Mouse (Mus musculus): ENCODE measurements around the gene Ngfr. TPM values are rescaled to one million over a fixed set of nuclear protein-coding genes. Genes with fewer than 3 reads are reported as not detected.
A peak's percentile ranks its signal among the peaks of the same experiment; 100 is the strongest.

The Ngfr gene
- polyA plus RNA-seq, 1 experiment from 2014 or later: 2.7 TPM

DNA sequence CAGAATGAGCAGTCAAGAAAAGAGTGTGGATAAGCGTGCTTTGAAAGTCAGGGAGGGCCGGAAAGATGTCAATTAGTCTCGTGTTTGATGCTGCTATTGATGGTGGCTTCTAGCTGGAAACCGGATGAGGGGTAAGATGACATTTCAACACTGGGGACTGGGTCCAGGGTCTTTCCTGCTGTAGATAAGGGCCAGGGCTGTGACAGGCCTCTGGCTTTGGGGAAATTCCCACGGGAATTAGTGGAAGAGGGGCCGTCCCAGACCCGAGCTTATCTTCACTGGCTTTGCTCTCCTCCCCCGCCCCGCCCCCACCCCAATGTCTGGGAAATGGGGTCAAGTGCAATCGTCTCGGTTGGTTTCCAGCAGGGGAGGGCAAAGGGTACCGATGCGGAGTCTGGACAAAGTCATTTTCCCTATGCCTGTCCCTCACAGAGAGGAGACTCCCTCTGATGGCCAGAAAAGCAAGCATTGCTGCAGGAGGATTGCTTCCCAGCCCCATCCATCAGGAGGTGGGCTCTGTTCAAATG, 7.2 kb upstream of the Ngfr start:
- no peak for ATAC-seq (ENCODE audit: insufficient read depth)
- H3K4me2 ChIP-seq: no peak overlapping the region
- H3K4me3 ChIP-seq (replicated peaks): no peak overlapping the region
- 11% methylated on average over 13 of the region's 13 CpGs for WGBS (ENCODE audit: insufficient replicate concordance)
- H3K9me3 ChIP-seq (replicated peaks): no peaks in the 10 kb centered on the region
- H3K36me3 ChIP-seq (replicated peaks): no peaks in the 10 kb centered on the region
- peaks cover 97% of the 10 kb centered on the region for H3K27me3 ChIP-seq
- no peak overlapping the region for H3K27ac ChIP-seq (replicated peaks)
- no peak overlapping the region for H3K9ac ChIP-seq
- H3K4me1 ChIP-seq (replicated peaks): peaks cover 16% of the 10 kb centered on the region

DNA sequence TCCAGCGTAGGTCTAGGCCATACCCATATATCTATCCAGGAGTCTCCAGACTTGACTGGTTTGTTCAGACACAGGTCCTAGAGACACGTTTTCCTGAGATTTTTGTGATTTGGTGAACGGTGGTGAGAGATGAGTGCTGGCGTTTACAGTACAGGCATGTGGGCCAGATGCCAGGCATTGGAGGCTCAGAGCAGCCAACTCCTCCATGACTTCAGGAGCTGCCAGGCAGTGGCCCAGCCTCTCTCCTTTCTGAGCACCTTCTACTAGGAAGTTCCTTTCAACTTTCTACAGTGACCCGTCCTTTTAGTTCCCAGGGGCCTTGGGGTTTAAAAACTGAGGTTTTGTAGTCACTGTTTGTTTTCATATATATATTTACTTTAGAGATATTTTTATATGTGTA, 6.0 kb upstream of the Ngfr start:
- Histone ChIP-seq H3K27ac (replicated peaks) (no peak overlapping the region), H3K4me2 (no peak overlapping the region), H3K27me3 (peaks cover 97% of the 10 kb centered on the region), H3K9ac (no peak overlapping the region), H3K4me3 (replicated peaks) (no peak overlapping the region), H3K9me3 (replicated peaks) (no peaks in the 10 kb centered on the region), H3K36me3 (replicated peaks) (no peaks in the 10 kb centered on the region), H3K4me1 (replicated peaks) (peaks cover 16% of the 10 kb centered on the region)
- ATAC-seq (ENCODE audit: insufficient read depth): no peak
- WGBS (ENCODE audit: insufficient replicate concordance): 60% methylated on average over 5 of the region's 5 CpGs

DNA sequence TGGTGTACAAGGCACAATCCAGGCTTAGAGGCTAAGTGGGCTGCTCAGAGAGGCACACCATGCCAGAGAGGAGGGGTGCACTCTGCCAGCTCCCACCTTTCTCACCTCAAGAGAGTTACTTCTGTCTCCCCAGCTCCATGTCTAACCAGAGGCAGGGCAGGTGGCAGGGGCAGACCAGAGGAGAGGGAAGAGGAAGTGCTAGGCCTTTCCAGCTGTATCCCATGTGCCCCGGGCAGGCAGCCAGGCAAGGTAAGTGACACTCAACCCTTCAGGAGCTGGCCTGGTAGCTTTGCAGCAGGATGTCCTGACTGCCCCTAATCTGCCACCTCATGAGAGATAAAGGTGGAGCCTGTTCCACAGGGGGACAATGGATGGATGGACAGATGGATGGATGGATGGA, 5.2 kb upstream of the Ngfr start:
- H3K4me3 ChIP-seq (replicated peaks): no peak overlapping the region
- no peaks in the 10 kb centered on the region for H3K36me3 ChIP-seq (replicated peaks)
- H3K9me3 ChIP-seq (replicated peaks): no peaks in the 10 kb centered on the region
- H3K27me3 ChIP-seq: peaks cover 97% of the 10 kb centered on the region
- WGBS (ENCODE audit: insufficient replicate concordance): 31% methylated on average over 1 of the region's 1 CpGs
- no peak overlapping the region for H3K4me2 ChIP-seq
- H3K9ac ChIP-seq: no peak overlapping the region
- ATAC-seq (ENCODE audit: insufficient read depth): no peak
- H3K4me1 ChIP-seq (replicated peaks): peaks cover 16% of the 10 kb centered on the region
- H3K27ac ChIP-seq (replicated peaks): no peak overlapping the region

DNA sequence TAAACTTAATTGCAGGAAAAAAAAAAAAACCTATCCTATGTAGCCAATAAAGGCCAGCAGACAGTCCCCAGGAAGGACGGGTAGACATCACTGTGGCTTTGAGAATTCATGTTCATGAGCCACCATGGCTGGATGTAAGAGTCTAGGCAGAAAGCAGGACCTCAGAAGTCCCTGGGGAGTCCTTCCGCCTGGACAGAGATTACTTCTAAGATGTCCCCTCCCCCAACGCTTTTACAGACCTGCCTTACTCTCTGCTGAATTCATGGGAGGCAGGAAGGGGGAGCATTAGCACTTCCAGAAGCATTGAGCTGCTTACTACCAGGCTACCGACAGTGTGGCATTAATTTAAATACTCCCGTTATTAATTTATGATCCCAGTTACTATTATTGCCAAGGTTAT, 1.7 kb upstream of the Ngfr start:
- Histone ChIP-seq H3K4me3 (replicated peaks) (no peak overlapping the region), H3K27ac (replicated peaks) (no peak overlapping the region), H3K4me2 (no peak overlapping the region), H3K36me3 (replicated peaks) (no peaks in the 10 kb centered on the region), H3K4me1 (replicated peaks) (peaks cover 14% of the 10 kb centered on the region; the same call in 1 of the 2 replicates), H3K27me3 (peaks cover 97% of the 10 kb centered on the region), H3K9ac (no peak overlapping the region), H3K9me3 (replicated peaks) (no peaks in the 10 kb centered on the region)
- 31% methylated on average over 5 of the region's 5 CpGs for WGBS (ENCODE audit: insufficient replicate concordance)
- ATAC-seq (ENCODE audit: insufficient read depth): no peak

DNA sequence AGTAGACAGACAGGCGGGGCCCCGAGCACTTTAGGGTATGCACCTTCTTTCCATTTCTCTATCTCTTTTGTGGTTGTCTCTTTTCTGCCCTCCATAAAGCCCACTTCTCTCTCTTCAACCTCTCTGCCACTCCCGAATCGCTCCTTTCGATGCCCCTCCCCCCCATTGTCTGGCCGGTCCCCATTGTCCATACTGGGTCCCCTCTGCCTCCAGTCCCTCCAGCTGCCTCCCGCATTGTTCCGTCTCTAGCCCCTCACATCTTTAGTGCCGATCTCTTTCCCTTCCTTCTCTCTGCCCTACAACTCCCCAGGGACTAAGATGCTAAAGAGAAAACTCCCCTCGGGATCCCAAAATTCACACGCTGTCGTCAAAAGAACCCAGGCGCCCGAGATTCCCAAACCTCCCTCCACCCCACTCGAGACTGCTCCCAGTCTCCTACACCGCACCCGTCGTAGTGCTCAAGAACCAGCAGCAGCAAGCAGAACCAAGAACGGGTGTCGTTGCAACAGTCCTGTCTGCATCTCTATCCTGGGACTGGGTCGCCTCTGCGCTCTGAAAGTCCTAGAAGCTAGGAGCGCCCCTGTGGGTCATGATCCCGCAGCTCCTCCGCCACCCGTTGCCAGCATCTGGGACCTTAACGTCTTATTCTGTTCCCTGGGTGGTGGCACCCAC, 648 bp downstream of the Ngfr start:
- H3K4me2 ChIP-seq: peak overlapping the region; percentile 39
- H3K27me3 ChIP-seq: peaks cover 98% of the 10 kb centered on the region
- no peak for ATAC-seq (ENCODE audit: insufficient read depth)
- H3K4me1 ChIP-seq (replicated peaks): peaks cover 14% of the 10 kb centered on the region; the same call in 1 of the 2 replicates
- H3K9me3 ChIP-seq (replicated peaks): no peaks in the 10 kb centered on the region
- no peaks in the 10 kb centered on the region for H3K36me3 ChIP-seq (replicated peaks)
- no peak overlapping the region for H3K27ac ChIP-seq (replicated peaks)
- 4% methylated on average over 27 of the region's 27 CpGs for WGBS (ENCODE audit: insufficient replicate concordance)
- H3K4me3 ChIP-seq (replicated peaks): peak overlapping the region; percentile 25
- no peak overlapping the region for H3K9ac ChIP-seq

DNA sequence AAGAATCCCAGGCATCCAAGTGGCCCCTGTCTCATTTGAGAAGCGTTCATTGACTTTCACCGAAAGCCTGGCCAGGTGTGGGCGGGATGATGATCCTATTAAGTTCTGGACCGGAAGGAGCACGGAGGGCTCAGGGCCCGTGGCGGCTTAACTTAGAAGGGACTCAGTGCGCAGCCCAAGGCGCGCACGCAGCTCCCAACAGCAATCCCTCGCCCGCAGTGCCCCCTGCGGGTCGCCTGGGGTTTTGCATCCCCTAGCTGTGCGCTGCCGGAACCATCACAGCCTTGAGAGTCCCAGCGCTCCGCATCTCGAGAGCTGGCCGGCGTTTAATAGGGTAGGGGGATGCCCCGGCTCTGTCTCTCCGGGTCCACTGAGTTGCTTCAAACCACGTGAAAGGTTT, 1.4 kb downstream of the Ngfr start:
- no peak overlapping the region for H3K27ac ChIP-seq (replicated peaks)
- peak overlapping the region; percentile 29; the same call in 1 of the 2 replicates for H3K4me2 ChIP-seq
- H3K4me3 ChIP-seq (replicated peaks): peak overlapping the region; percentile 21; the same call in 1 of the 2 replicates
- no peak for ATAC-seq (ENCODE audit: insufficient read depth)
- no peak overlapping the region for H3K9ac ChIP-seq
- peaks cover 14% of the 10 kb centered on the region; the same call in 1 of the 2 replicates for H3K4me1 ChIP-seq (replicated peaks)
- H3K9me3 ChIP-seq (replicated peaks): no peaks in the 10 kb centered on the region
- H3K27me3 ChIP-seq: peaks cover 99% of the 10 kb centered on the region
- H3K36me3 ChIP-seq (replicated peaks): no peaks in the 10 kb centered on the region
- 1% methylated on average over 25 of the region's 25 CpGs for WGBS (ENCODE audit: insufficient replicate concordance)

DNA sequence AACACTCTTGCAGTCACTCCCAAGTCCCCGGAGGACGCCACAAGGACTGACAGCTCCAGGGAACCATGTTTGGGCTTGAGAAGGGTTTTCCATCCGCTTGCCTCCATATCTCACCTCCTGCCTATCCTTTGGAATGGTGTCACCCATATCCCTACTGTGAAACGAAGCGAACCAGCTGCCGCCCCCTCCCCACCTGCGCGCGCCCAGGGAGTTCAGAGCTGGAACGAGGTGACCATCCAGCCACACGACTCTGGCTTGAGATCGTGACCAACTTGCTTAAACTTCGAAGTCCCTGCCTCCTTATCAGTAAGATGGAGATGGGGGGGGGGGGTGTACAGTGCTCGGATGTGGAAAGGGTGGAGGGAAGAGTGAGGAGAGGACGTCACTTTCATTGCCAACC, 1.9 kb downstream of the Ngfr start:
- ATAC-seq (ENCODE audit: insufficient read depth): no peak
- WGBS (ENCODE audit: insufficient replicate concordance): 3% methylated on average over 15 of the region's 15 CpGs
- Histone ChIP-seq H3K4me2 (peak overlapping the region; percentile 29; the same call in 1 of the 2 replicates), H3K9me3 (replicated peaks) (no peaks in the 10 kb centered on the region), H3K36me3 (replicated peaks) (no peaks in the 10 kb centered on the region), H3K27ac (replicated peaks) (no peak overlapping the region), H3K4me3 (replicated peaks) (no peak overlapping the region), H3K4me1 (replicated peaks) (peaks cover 14% of the 10 kb centered on the region; the same call in 1 of the 2 replicates), H3K27me3 (peaks cover 100% of the 10 kb centered on the region), H3K9ac (no peak overlapping the region)

DNA sequence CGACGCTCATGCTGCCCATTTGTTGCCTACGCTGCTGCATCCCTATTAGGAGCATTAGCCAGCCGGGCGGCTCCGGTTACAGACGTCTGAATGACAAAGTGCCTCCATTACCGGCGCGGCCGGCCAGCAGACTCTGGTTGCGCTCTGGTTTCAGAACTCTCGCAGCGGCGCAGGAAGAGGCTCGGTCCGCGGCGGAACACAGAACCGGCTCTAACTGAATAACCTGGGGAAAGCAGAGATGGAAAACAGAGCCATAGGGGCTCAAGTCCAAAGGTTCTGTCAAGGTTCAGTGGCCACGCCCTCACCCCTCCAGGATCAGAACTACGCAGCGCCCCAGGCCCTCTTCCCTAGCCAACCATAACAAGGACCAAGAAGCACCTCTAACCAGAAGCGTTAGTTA, 2.3 kb downstream of the Ngfr start:
- H3K9ac ChIP-seq: no peak overlapping the region
- H3K4me1 ChIP-seq (replicated peaks): peaks cover 14% of the 10 kb centered on the region; the same call in 1 of the 2 replicates
- H3K36me3 ChIP-seq (replicated peaks): no peaks in the 10 kb centered on the region
- 1% methylated on average over 24 of the region's 24 CpGs for WGBS (ENCODE audit: insufficient replicate concordance)
- no peaks in the 10 kb centered on the region for H3K9me3 ChIP-seq (replicated peaks)
- H3K27me3 ChIP-seq: peaks cover 100% of the 10 kb centered on the region
- ATAC-seq (ENCODE audit: insufficient read depth): no peak
- no peak overlapping the region for H3K27ac ChIP-seq (replicated peaks)
- no peak overlapping the region for H3K4me3 ChIP-seq (replicated peaks)
- peak overlapping the region; percentile 29; the same call in 1 of the 2 replicates for H3K4me2 ChIP-seq

DNA sequence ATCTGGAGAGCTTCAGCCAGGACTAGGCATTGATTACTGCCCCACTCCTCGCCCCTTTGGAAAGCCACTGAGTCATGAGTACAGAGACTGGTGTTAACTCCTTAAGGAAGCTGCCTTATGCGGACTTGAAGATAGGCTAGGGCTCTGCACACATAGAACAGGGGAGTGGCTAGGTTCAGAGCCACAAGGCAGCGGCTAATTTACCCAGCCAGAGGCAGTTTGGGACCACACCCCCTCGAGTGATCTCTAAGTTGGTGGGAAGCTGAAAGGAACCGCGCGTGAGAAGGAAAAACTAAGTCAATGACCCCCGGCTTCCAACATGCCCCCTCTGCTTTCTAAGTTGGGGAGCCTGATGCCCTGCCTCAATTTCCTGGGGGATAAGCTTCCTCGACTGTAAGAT, 2.9 kb downstream of the Ngfr start:
- Histone ChIP-seq H3K4me1 (replicated peaks) (peaks cover 14% of the 10 kb centered on the region; the same call in 1 of the 2 replicates), H3K9ac (no peak overlapping the region), H3K27ac (replicated peaks) (no peak overlapping the region), H3K4me3 (replicated peaks) (no peak overlapping the region), H3K9me3 (replicated peaks) (no peaks in the 10 kb centered on the region), H3K36me3 (replicated peaks) (no peaks in the 10 kb centered on the region), H3K27me3 (peaks cover 100% of the 10 kb centered on the region), H3K4me2 (no peak overlapping the region)
- WGBS (ENCODE audit: insufficient replicate concordance): 7% methylated on average over 9 of the region's 9 CpGs
- no peak for ATAC-seq (ENCODE audit: insufficient read depth)

DNA sequence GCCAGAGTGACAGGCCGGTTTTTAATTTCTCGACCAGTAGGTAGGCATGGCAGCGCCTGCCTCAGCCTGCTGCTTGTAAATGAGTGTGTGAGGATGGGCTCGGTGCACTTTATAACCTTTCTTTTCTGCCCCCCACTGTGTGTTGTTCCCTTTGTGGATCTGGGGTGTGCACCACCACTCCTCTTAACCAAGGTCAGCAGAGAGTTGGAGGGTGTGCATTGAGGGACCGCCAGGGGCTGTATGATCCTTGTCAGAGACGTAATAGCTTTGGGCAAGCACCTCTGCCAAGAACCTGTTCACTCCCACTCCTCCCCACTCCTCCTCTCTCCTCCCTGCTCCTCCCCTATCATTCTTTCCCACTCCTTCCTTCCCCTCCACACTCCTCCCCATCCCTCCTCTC, 4.1 kb downstream of the Ngfr start:
- 48% methylated on average over 6 of the region's 6 CpGs for WGBS (ENCODE audit: insufficient replicate concordance)
- Histone ChIP-seq H3K9ac (no peak overlapping the region), H3K27ac (replicated peaks) (no peak overlapping the region), H3K27me3 (peaks cover 100% of the 10 kb centered on the region), H3K4me2 (no peak overlapping the region), H3K4me1 (replicated peaks) (peaks cover 14% of the 10 kb centered on the region; the same call in 1 of the 2 replicates), H3K9me3 (replicated peaks) (no peaks in the 10 kb centered on the region), H3K36me3 (replicated peaks) (no peaks in the 10 kb centered on the region), H3K4me3 (replicated peaks) (no peak overlapping the region)
- no peak for ATAC-seq (ENCODE audit: insufficient read depth)

DNA sequence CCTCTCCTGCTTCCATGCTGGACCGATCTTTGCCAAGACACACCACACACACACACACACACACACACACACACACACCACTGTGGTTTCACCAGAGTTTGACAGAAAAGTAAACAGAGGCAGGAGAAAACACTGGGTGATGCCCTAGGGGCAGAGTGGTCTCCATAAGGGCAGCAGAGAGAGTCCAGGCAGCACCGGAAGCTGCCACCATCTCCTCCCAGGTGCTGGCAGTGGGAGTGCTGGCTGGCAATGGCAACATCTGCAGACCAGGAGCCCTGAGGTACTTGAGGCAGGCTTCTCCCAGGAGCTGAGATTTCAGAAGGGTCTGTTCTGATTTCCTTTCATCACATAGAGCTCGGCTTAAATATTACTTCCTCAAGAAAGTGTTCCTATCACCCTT, 5.3 kb downstream of the Ngfr start:
- Histone ChIP-seq H3K4me3 (replicated peaks) (no peak overlapping the region), H3K36me3 (replicated peaks) (no peaks in the 10 kb centered on the region), H3K4me2 (no peak overlapping the region), H3K4me1 (replicated peaks) (peaks cover 10% of the 10 kb centered on the region; the same call in 1 of the 2 replicates), H3K9me3 (replicated peaks) (no peaks in the 10 kb centered on the region), H3K27me3 (peaks cover 100% of the 10 kb centered on the region), H3K27ac (replicated peaks) (no peak overlapping the region), H3K9ac (no peak overlapping the region)
- 28% methylated on average over 3 of the region's 3 CpGs for WGBS (ENCODE audit: insufficient replicate concordance)
- no peak for ATAC-seq (ENCODE audit: insufficient read depth)
